Mouse (Mus musculus): ENCODE results near the gene Etv4. TPM values are rescaled to one million over a fixed set of nuclear protein-coding genes. Genes with fewer than 3 reads are reported as not detected.

The Etv4 gene
- total RNA-seq, 1 experiment, result 84.0 TPM

DNA sequence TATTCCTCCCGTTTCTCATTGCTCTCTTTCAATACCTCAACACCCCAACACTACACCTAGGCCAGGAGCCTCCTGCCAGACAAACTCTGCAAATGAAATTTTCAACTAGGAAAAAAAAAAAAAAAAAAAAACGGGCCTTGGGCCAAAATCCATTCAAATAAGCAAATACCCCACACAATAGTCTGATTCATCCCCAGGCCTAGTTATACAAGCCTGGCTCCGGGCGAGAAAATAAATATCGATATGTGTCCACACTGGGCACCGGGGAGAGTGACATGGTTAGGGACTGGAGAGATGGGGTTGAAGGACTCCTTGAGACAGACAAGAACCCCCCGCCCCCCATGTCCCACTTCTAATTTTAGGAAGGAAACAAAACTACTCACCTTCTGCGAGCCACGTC lies 1.6 kb downstream of the Etv4 start:
- Histone ChIP-seq H3K9ac (ENCODE audit: insufficient read depth, low read depth, low read length, poor library complexity, severe bottlenecking) (peak overlapping the region; percentile 79), H3K4me3 (ENCODE audit: insufficient read depth in 1 of 2, low read depth in 1 of 2, low read length in 2 of 2, poor library complexity in 1 of 2, severe bottlenecking in 1 of 2) (peak overlapping the region; percentile 89 to 95), H3K36me3 (ENCODE audit: control insufficient read depth, insufficient read depth, low read length, poor library complexity, severe bottlenecking) (no peaks in the 10 kb centered on the region), H3K9me3 (ENCODE audit: control insufficient read depth, insufficient read depth, low read depth, low read length) (no peaks in the 10 kb centered on the region), H3K27ac (ENCODE audit: insufficient read depth, low read depth, low read length, poor library complexity, severe bottlenecking) (peak overlapping the region; percentile 86; the same call in 1 of the 2 replicates), H3K4me1 (ENCODE audit: control insufficient read depth in 2 of 2, insufficient read depth in 2 of 2, low read length in 2 of 2, poor library complexity in 1 of 2) (peaks cover 6 to 34% of the 10 kb centered on the region in 2 experiments)
- in situ Hi-C loops (cut with MboI; ENCODE audit: low sequenced_read_pairs in 2 of 2, unreplicated experiment in 2 of 2), result no loop called here
- TF ChIP-seq CHD2 (IDR thresholded peaks at IDR 0.05; ENCODE audit: low read depth, low read length), result no peak
- no peak for TF ChIP-seq ZC3H11A (IDR thresholded peaks at IDR 0.05; ENCODE audit: borderline replicate concordance, low read depth, low read length)
- peak; percentile 62; the same call in 1 of the 2 replicates for TF ChIP-seq ZNF384 (IDR thresholded peaks at IDR 0.05; ENCODE audit: low read depth, low read length)
- no peak for DNase-seq (ENCODE audit: low read depth, low spot score)

- no peak for DNase-seq (ENCODE audit: low read depth, low spot score)
- H3K9ac ChIP-seq (ENCODE audit: insufficient read depth, low read depth, low read length, poor library complexity, severe bottlenecking), result no peak overlapping the region
- H3K9me3 ChIP-seq (ENCODE audit: control insufficient read depth, insufficient read depth, low read depth, low read length), result no peaks in the 10 kb centered on the region
- no peak overlapping the region for H3K27ac ChIP-seq (ENCODE audit: insufficient read depth, low read depth, low read length, poor library complexity, severe bottlenecking)
- H3K4me1 ChIP-seq (ENCODE audit: control insufficient read depth in 2 of 2, insufficient read depth in 2 of 2, low read length in 2 of 2, poor library complexity in 1 of 2), result peaks cover 8 to 33% of the 10 kb centered on the region in 2 experiments
- no peak for TF ChIP-seq MAFK (IDR thresholded peaks at IDR 0.05; ENCODE audit: insufficient read depth, low read depth, low read length)
- TF ChIP-seq CHD2 (IDR thresholded peaks at IDR 0.05; ENCODE audit: low read depth, low read length), result no peak
- TF ChIP-seq HCFC1 (IDR thresholded peaks at IDR 0.05; ENCODE audit: borderline replicate concordance, insufficient read depth, low read length), result no peak
- no peak for TF ChIP-seq ZC3H11A (IDR thresholded peaks at IDR 0.05; ENCODE audit: borderline replicate concordance, low read depth, low read length)
- TF ChIP-seq ZNF384 (IDR thresholded peaks at IDR 0.05; ENCODE audit: low read depth, low read length), result no peak
- in situ Hi-C loops (cut with MboI; ENCODE audit: low sequenced_read_pairs in 2 of 2, unreplicated experiment in 2 of 2), result no loop called here
- H3K36me3 ChIP-seq (ENCODE audit: control insufficient read depth, insufficient read depth, low read length, poor library complexity, severe bottlenecking), result peaks cover 2% of the 10 kb centered on the region; the same call in 1 of the 2 replicates
- H3K4me3 ChIP-seq (ENCODE audit: insufficient read depth in 1 of 2, low read depth in 1 of 2, low read length in 2 of 2, poor library complexity in 1 of 2, severe bottlenecking in 1 of 2), result peak overlapping the region in 1 of 2 experiments; percentile 89; a peak in 1 of 4 replicates
Measured at GRCm38 (mm10) chr11:101783135-101783534, 2.0 kb downstream of the Etv4 start.

DNA sequence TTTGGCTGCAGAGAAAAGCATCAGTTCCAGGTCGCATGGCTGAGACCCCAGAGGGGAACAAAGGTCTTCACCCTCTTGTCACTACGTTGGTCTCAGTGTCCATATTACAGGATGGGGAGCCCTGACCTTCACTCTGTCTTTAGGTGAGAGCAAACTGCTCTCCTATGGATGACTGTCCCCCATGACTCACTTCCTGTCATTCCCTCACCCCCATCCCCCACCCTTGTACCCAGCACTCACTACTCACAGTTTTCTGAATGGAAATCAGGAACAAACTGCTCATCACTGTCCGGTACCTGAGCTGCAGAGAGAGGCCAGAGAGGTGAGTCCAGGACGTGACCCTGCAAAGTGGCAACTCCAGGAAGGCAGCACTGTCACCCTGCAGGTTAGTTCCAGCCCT lies 8.3 kb downstream of the Etv4 start:
- peaks cover 16 to 34% of the 10 kb centered on the region in 2 experiments for H3K4me1 ChIP-seq (ENCODE audit: control insufficient read depth in 2 of 2, insufficient read depth in 2 of 2, low read length in 2 of 2, poor library complexity in 1 of 2)
- in situ Hi-C loops (cut with MboI; ENCODE audit: low sequenced_read_pairs in 2 of 2, unreplicated experiment in 2 of 2), result no loop called here

DNA sequence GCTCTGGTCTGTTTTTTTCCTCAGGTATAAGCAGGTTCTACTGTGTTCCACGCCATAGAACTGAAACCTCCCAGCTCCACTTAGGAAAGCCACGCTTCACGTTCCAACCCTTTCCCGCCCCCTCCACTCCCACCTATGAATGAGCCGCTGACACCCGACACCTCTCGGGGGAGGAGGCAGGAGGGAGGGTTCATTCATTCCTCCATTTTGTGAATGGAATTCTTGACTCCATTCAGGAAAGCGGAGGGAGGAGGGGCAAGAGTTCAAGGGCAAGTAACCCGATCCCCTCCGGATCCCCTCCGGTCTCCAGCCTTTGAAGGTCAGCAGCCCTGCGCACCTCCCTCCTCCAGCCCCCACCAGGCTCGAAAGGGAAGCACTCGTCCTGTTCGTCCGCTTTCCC lies 12.7 kb downstream of the Etv4 start:
- H3K9me3 ChIP-seq (ENCODE audit: control insufficient read depth, insufficient read depth, low read depth, low read length), result no peaks in the 10 kb centered on the region
- H3K27ac ChIP-seq (ENCODE audit: insufficient read depth, low read depth, low read length, poor library complexity, severe bottlenecking), result peak overlapping the region; percentile 89; the same call in 1 of the 2 replicates
- in situ Hi-C loops (cut with MboI; ENCODE audit: low sequenced_read_pairs in 2 of 2, unreplicated experiment in 2 of 2), result no loop called here
- TF ChIP-seq CHD2 (IDR thresholded peaks at IDR 0.05; ENCODE audit: low read depth, low read length), result peak; percentile 41; the same call in 1 of the 2 replicates
- peak; percentile 88 for TF ChIP-seq ZC3H11A (IDR thresholded peaks at IDR 0.05; ENCODE audit: borderline replicate concordance, low read depth, low read length)
- TF ChIP-seq HCFC1 (IDR thresholded peaks at IDR 0.05; ENCODE audit: borderline replicate concordance, insufficient read depth, low read length), result 0 out of 2 replicates have a peak, but pooled peaks have one; percentile 49
- TF ChIP-seq MAFK (IDR thresholded peaks at IDR 0.05; ENCODE audit: insufficient read depth, low read depth, low read length), result no peak
- TF ChIP-seq ZNF384 (IDR thresholded peaks at IDR 0.05; ENCODE audit: low read depth, low read length), result no peak
- peaks cover 20 to 54% of the 10 kb centered on the region in 2 experiments for H3K4me1 ChIP-seq (ENCODE audit: control insufficient read depth in 2 of 2, insufficient read depth in 2 of 2, low read length in 2 of 2, poor library complexity in 1 of 2)
- peaks cover 33% of the 10 kb centered on the region for H3K36me3 ChIP-seq (ENCODE audit: control insufficient read depth, insufficient read depth, low read length, poor library complexity, severe bottlenecking)
- H3K4me3 ChIP-seq (ENCODE audit: insufficient read depth in 1 of 2, low read depth in 1 of 2, low read length in 2 of 2, poor library complexity in 1 of 2, severe bottlenecking in 1 of 2), result peak overlapping the region; percentile 3 to 23; a peak in 2 of 4 replicates
- DNase-seq (ENCODE audit: low read depth, low spot score), result peak; percentile 95
- peak overlapping the region; percentile 60; the same call in 1 of the 2 replicates for H3K9ac ChIP-seq (ENCODE audit: insufficient read depth, low read depth, low read length, poor library complexity, severe bottlenecking)

More for the DNA sequence above, 8.3 kb downstream of the Etv4 start:
- TF ChIP-seq MAFK (IDR thresholded peaks at IDR 0.05; ENCODE audit: insufficient read depth, low read depth, low read length), result no peak
- TF ChIP-seq ZC3H11A (IDR thresholded peaks at IDR 0.05; ENCODE audit: borderline replicate concordance, low read depth, low read length), result no peak
- TF ChIP-seq HCFC1 (IDR thresholded peaks at IDR 0.05; ENCODE audit: borderline replicate concordance, insufficient read depth, low read length), result no peak
- TF ChIP-seq CHD2 (IDR thresholded peaks at IDR 0.05; ENCODE audit: low read depth, low read length), result no peak
- TF ChIP-seq ZNF384 (IDR thresholded peaks at IDR 0.05; ENCODE audit: low read depth, low read length), result no peak
- no peak for DNase-seq (ENCODE audit: low read depth, low spot score)
- Histone ChIP-seq H3K9ac (ENCODE audit: insufficient read depth, low read depth, low read length, poor library complexity, severe bottlenecking) (no peak overlapping the region), H3K36me3 (ENCODE audit: control insufficient read depth, insufficient read depth, low read length, poor library complexity, severe bottlenecking) (peaks cover 8% of the 10 kb centered on the region), H3K4me3 (ENCODE audit: insufficient read depth in 1 of 2, low read depth in 1 of 2, low read length in 2 of 2, poor library complexity in 1 of 2, severe bottlenecking in 1 of 2) (no peak overlapping the region), H3K27ac (ENCODE audit: insufficient read depth, low read depth, low read length, poor library complexity, severe bottlenecking) (no peak overlapping the region), H3K9me3 (ENCODE audit: control insufficient read depth, insufficient read depth, low read depth, low read length) (no peaks in the 10 kb centered on the region)
